Mouse (Mus musculus): Measurements from ENCODE around the gene Usp19. TPM values are rescaled to one million over a fixed set of nuclear protein-coding genes. Genes with fewer than 3 reads are reported as not detected.

The Usp19 gene
- 43.8 and 47.4 TPM in 2 replicates for polyA plus RNA-seq (2015; fragmentation: Nextera tagmentation; extraction: Ambion mirVana)

DNA sequence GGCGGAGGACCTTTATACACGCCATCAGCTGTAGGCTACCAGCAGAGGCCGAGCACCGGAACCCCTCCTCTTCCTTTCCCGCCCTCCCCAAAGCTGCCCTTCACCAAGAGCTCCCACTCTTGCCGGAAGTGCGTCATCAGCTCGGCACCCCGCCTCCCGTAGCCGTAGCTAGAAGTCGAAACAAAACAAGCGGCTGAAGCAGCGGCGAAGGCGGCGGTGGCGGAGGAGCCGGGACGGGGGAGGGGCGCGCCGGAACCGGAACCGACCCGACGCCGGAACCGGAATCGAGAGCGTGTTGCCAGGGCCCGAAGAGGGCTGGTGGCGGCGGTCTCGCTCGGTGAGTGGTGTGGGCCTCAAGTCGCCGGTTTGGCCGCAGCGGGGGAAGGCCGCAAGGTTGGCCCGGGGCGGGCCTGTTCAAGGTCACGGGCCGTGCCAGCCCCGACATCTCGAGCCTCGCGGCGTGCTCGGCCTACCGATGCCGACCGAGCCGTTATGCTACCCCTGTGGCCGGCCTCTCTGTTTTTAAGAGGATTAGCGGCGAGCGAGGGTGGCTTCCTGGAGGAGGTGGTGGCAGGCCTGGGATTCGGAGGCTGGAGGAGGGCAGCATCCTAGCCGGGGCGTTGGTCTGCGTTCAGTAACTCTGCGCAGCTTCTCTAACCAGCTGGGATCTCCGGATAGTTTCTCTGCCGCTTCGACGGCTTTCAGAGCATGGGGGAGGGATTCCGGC lies at the start of gene Usp19:
Gene Usp19 (plus strand): TSS at position 44 of the 727 bp plus-strand sequence.
- Histone ChIP-seq H3K9me3 (replicated peaks; ENCODE audit: low read length) (no peaks in the 10 kb centered on the region), H3K27ac (peak within 1 kb of the TSS; percentile 98), H3K9ac (ENCODE audit: low read depth, low read length) (peak within 1 kb of the TSS; percentile 92), H3K36me3 (ENCODE audit: insufficient read depth, low read length) (peaks cover 73% of the 10 kb centered on the region), H3K4me3 (replicated peaks; ENCODE audit: low read depth, low read length) (peak within 1 kb of the TSS; percentile 98), H3K4me1 (replicated peaks; ENCODE audit: insufficient read depth, low read length) (peaks cover 9% of the 10 kb centered on the region; the same call in 1 of the 2 replicates), H3K27me3 (ENCODE audit: insufficient read depth, low read length) (no peaks in the 10 kb centered on the region), H3K4me2 (ENCODE audit: low read length) (peak within 1 kb of the TSS; percentile 55)
- ATAC-seq (replicated peaks; ENCODE audit: low FRiP score, low read depth) (peak; percentile 94), DNase-seq (ENCODE audit: low spot score) (peak; percentile 99)
- TF ChIP-seq CTCF (IDR thresholded peaks at IDR 0.05; ENCODE audit: low read depth) = 0 out of 2 replicates have a peak, but pooled peaks have one; percentile 2
- WGBS = under 1% methylated on average over 69 of the region's 69 CpGs

DNA sequence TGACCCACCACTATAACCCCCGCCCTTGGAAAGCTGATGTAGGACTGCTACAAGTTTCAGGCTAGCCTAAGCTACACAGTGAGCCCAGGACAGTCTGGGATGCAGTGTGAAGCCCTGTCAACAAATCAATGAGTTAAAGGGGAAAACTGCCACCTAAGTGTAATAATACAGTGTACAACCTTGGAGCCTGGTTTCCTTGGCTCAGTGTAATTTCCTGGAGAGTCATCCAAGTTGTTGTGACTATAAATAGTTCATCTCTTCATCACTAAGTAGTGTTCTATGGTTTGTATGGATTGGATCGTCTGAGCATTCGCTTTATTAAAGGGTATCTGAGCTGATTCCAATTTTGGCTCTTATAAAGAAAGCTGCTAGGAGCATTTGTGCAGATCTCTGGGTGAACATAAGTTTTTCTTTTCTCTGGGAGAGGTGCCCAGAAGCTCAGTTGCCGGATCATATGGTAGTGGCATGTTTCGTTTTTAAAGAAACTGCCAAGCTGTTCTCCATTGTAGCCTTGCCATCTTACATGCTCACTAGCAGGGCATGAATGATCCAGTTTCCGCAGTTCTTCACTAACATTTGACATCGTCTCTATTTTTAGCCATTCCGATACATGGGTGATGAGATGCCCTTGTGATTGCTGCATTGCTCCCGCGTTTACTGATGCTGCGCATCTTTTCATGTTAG lies 49.0 kb upstream of the Usp19 start:
- no peak for TF ChIP-seq CTCF (IDR thresholded peaks at IDR 0.05; ENCODE audit: low read depth)
- ATAC-seq (replicated peaks; ENCODE audit: low FRiP score, low read depth) (no peak), DNase-seq (ENCODE audit: low spot score) (no peak)
- Histone ChIP-seq H3K4me2 (ENCODE audit: low read length) (no peak overlapping the region), H3K9ac (ENCODE audit: low read depth, low read length) (no peak overlapping the region), H3K27ac (no peak overlapping the region), H3K4me3 (replicated peaks; ENCODE audit: low read depth, low read length) (no peak overlapping the region), H3K4me1 (replicated peaks; ENCODE audit: insufficient read depth, low read length) (no peaks in the 10 kb centered on the region), H3K27me3 (ENCODE audit: insufficient read depth, low read length) (no peaks in the 10 kb centered on the region), H3K9me3 (replicated peaks; ENCODE audit: low read length) (no peaks in the 10 kb centered on the region), H3K36me3 (ENCODE audit: insufficient read depth, low read length) (no peaks in the 10 kb centered on the region)
- 81% methylated on average over 11 of the region's 11 CpGs for WGBS

DNA sequence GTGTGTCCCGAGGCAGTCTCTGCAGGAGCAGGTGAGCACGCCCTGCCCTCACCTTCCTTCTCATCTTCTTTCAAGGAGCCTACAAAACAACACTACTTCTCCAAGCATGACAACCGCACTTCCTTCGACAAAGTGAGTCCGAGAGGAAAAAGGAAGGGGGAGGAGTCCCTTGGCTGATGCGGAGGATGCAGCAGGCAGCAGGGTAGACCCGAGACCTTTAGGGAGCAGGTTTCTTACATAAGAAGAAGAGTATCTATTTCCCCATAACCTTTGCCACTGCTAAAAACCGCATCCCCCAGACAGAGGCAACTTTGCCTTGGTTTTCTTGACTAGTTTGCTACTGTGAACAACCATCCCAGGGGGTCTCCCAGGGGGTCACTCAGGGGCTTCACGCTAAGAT lies 45.3 kb upstream of the Usp19 start:
- WGBS = 52% methylated on average over 9 of the region's 9 CpGs
- no peak overlapping the region for H3K4me2 ChIP-seq (ENCODE audit: low read length)
- H3K27ac ChIP-seq = no peak overlapping the region
- DNase-seq (ENCODE audit: low spot score) (no peak), ATAC-seq (replicated peaks; ENCODE audit: low FRiP score, low read depth) (no peak)
- H3K36me3 ChIP-seq (ENCODE audit: insufficient read depth, low read length) = no peaks in the 10 kb centered on the region
- H3K9ac ChIP-seq (ENCODE audit: low read depth, low read length) = no peak overlapping the region
- no peaks in the 10 kb centered on the region for H3K9me3 ChIP-seq (replicated peaks; ENCODE audit: low read length)
- H3K4me1 ChIP-seq (replicated peaks; ENCODE audit: insufficient read depth, low read length) = no peaks in the 10 kb centered on the region
- no peak for TF ChIP-seq CTCF (IDR thresholded peaks at IDR 0.05; ENCODE audit: low read depth)
- H3K27me3 ChIP-seq (ENCODE audit: insufficient read depth, low read length) = no peaks in the 10 kb centered on the region
- H3K4me3 ChIP-seq (replicated peaks; ENCODE audit: low read depth, low read length) = no peak overlapping the region

DNA sequence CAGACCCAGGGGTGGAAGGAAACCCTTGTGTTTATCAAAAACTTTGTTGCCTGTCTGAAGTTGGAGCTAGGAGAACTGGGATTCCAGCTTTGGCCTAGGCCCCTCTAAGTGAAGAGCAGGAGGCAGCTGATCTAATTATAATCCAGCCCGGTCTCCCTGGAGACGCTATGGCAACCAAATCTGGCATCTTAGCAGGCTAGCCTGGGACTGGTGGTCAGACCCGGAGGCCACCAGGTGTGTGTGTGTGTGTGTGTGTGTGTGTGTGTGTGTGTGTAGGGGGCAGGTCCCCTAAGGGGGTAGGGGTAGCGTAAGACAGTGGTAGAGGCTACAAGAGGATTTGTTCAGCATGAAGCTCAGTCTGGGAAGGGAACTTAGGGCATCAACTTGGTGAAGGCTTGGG lies 40.5 kb upstream of the Usp19 start:
- Histone ChIP-seq H3K9me3 (replicated peaks; ENCODE audit: low read length) (no peaks in the 10 kb centered on the region), H3K4me3 (replicated peaks; ENCODE audit: low read depth, low read length) (no peak overlapping the region), H3K9ac (ENCODE audit: low read depth, low read length) (no peak overlapping the region), H3K4me2 (ENCODE audit: low read length) (no peak overlapping the region), H3K27ac (no peak overlapping the region), H3K27me3 (ENCODE audit: insufficient read depth, low read length) (no peaks in the 10 kb centered on the region), H3K4me1 (replicated peaks; ENCODE audit: insufficient read depth, low read length) (peaks cover 8% of the 10 kb centered on the region; the same call in 1 of the 2 replicates), H3K36me3 (ENCODE audit: insufficient read depth, low read length) (no peaks in the 10 kb centered on the region)
- DNase-seq (ENCODE audit: low spot score) (no peak), ATAC-seq (replicated peaks; ENCODE audit: low FRiP score, low read depth) (no peak)
- 70% methylated on average over 4 of the region's 4 CpGs for WGBS
- TF ChIP-seq CTCF (IDR thresholded peaks at IDR 0.05; ENCODE audit: low read depth) = no peak

DNA sequence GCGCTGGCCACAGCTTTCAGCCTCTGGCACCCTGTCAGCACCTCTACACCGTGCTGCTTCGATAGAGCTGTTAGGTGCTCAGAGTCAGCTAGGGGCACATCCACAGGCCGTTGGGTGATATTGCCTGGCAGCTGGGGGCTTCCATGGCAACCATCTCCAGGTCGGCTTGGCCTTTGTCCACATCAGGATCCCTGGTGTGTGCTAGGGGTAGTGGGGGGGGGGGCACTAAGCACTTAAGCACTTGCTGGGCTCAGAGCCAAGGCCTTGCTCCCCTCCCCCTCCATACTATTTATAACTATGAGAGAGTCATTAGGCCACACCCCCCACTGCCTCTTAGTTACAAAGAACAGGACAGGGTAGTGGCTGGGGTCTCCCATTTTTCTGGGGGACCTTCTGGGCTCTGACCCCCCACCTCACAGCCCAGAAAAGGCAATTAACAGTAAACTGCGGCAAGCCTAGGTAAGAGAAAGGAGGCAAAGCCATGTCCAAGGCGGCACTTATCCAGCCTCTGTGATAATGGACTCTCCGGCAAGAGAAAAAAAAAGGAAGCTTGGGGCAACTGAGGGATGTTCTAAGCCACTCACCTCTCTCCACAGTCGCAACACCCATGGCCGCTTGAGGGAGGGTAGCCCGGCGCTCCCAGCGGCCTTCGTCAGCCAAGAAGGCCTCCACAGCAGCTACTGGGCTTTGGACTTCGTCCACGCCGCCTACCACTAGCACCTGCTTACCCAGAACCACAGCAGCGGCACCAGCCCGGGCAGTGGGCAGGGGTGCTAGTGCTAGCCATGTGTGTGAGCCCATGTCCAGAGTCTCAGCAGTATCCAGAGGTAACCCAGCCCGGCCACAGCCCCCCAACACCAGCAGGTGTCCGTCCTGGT lies 39.9 kb upstream of the Usp19 start:
- Histone ChIP-seq H3K9ac (ENCODE audit: low read depth, low read length) (peak overlapping the region; percentile 18; the same call in 1 of the 2 replicates), H3K4me3 (replicated peaks; ENCODE audit: low read depth, low read length) (no peak overlapping the region), H3K4me2 (ENCODE audit: low read length) (peak overlapping the region; percentile 4; the same call in 1 of the 2 replicates), H3K4me1 (replicated peaks; ENCODE audit: insufficient read depth, low read length) (peaks cover 8% of the 10 kb centered on the region; the same call in 1 of the 2 replicates), H3K27ac (peak overlapping the region; percentile 9; the same call in 1 of the 2 replicates), H3K9me3 (replicated peaks; ENCODE audit: low read length) (no peaks in the 10 kb centered on the region), H3K27me3 (ENCODE audit: insufficient read depth, low read length) (no peaks in the 10 kb centered on the region), H3K36me3 (ENCODE audit: insufficient read depth, low read length) (no peaks in the 10 kb centered on the region)
- TF ChIP-seq CTCF (IDR thresholded peaks at IDR 0.05; ENCODE audit: low read depth) = no peak
- peak; percentile 41; the same call in 1 of the 2 replicates for ATAC-seq (replicated peaks; ENCODE audit: low FRiP score, low read depth)
- DNase-seq (ENCODE audit: low spot score) = no peak
- whole genome bisulfite sequencing = 69% methylated on average over 21 of the region's 21 CpGs

DNA sequence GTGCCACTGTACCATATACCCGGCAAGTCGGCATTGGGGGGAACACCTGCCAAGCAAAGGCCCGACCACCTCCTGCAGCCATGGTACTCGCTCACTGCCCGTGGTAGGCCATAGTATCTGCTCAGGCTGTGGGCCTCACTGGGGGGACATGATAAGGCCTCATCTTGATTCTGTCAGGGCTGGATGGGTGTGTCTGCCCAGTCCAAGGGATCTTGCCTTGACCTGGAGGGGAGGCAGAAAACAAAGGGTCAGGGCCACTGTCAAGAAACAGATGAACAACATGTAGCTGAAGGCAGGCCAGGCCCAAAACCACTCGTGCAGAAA lies 39.3 kb upstream of the Usp19 start:
- H3K9ac ChIP-seq (ENCODE audit: low read depth, low read length) = peak overlapping the region; percentile 18; the same call in 1 of the 2 replicates
- H3K4me1 ChIP-seq (replicated peaks; ENCODE audit: insufficient read depth, low read length) = peaks cover 8% of the 10 kb centered on the region; the same call in 1 of the 2 replicates
- no peak overlapping the region for H3K27ac ChIP-seq
- no peaks in the 10 kb centered on the region for H3K36me3 ChIP-seq (ENCODE audit: insufficient read depth, low read length)
- ATAC-seq (replicated peaks; ENCODE audit: low FRiP score, low read depth) = no peak
- no peak overlapping the region for H3K4me3 ChIP-seq (replicated peaks; ENCODE audit: low read depth, low read length)
- TF ChIP-seq CTCF (IDR thresholded peaks at IDR 0.05; ENCODE audit: low read depth) = no peak
- H3K9me3 ChIP-seq (replicated peaks; ENCODE audit: low read length) = no peaks in the 10 kb centered on the region
- 0 out of 2 replicates have a peak overlapping the region, but pooled peaks have one; percentile 4 for H3K4me2 ChIP-seq (ENCODE audit: low read length)
- no peaks in the 10 kb centered on the region for H3K27me3 ChIP-seq (ENCODE audit: insufficient read depth, low read length)
- 86% methylated on average over 6 of the region's 6 CpGs for WGBS
- DNase-seq (ENCODE audit: low spot score) = no peak
